Mouse (Mus musculus) C2C12 (cell line): ENCODE data around the gene Radil.

Experiments used
- CEBPB ChIP-seq: IDR thresholded peaks from one replicate; pipeline ENCODE4 v1.6.1; 2011; ENCODE audit warnings: low read depth, mild to moderate bottlenecking, control low read depth, moderate library complexity
- CTCF ChIP-seq: IDR thresholded peaks from one replicate; pipeline ENCODE4 v1.5.1; 2011; ENCODE audit not compliant: control insufficient read depth, insufficient read depth, insufficient read length
- MYOD1 ChIP-seq: IDR thresholded peaks from one replicate; pipeline ENCODE4 v1.6.1; 2011; ENCODE audit warnings: low read depth; ENCODE audit not compliant: control insufficient read depth, insufficient read length
- MYOG ChIP-seq: IDR thresholded peaks from one replicate; pipeline ENCODE4 v1.6.1; 2011; ENCODE audit not compliant: control insufficient read depth, insufficient read length; ENCODE audit errors: extremely low read depth

GRCm38 (mm10) chr5:142451759-142452158 lies 99.1 kb downstream of the Radil start:
- TF ChIP-seq CTCF = no peak
- TF ChIP-seq MYOD1 = no peak
- no peak for TF ChIP-seq MYOG
- no peak for TF ChIP-seq CEBPB
